Mouse (Mus musculus): Measurements from ENCODE around the gene Scnn1a. TPM values are rescaled to one million over a fixed set of nuclear protein-coding genes. Genes with fewer than 3 reads are reported as not detected.

The Scnn1a gene
- polyA plus RNA-seq, 1 experiment from 2014 or later, result 1.5 TPM

GRCm38 (mm10) chr6:125309406-125309805 lies 11.1 kb upstream of the Scnn1a start:
- H3K4me2 ChIP-seq, result peak overlapping the region; percentile 43; the same call in 1 of the 2 replicates
- no peak overlapping the region for H3K9ac ChIP-seq
- no peak for ATAC-seq (ENCODE audit: insufficient number of reproducible peaks, insufficient read depth, low FRiP score, low TSS enrichment, low read depth)
- H3K27ac ChIP-seq, result no peak overlapping the region; the same call in 1 of the 2 replicates
- no peak overlapping the region for H3K4me3 ChIP-seq
- H3K9me3 ChIP-seq, result no peaks in the 10 kb centered on the region
- H3K4me1 ChIP-seq, result peaks cover 41% of the 10 kb centered on the region
- H3K27me3 ChIP-seq, result no peaks in the 10 kb centered on the region
- peaks cover 22% of the 10 kb centered on the region for H3K36me3 ChIP-seq
- 52% methylated on average over 5 of the region's 5 CpGs for WGBS

- Histone ChIP-seq H3K36me3 (peaks cover 9% of the 10 kb centered on the region), H3K27me3 (no peaks in the 10 kb centered on the region), H3K9me3 (no peaks in the 10 kb centered on the region), H3K9ac (peak overlapping the region; percentile 81; the same call in 1 of the 2 replicates), H3K4me1 (peaks cover 41% of the 10 kb centered on the region), H3K27ac (no peak overlapping the region), H3K4me2 (peak overlapping the region; percentile 74), H3K4me3 (peak overlapping the region; percentile 52; the same call in 1 of the 2 replicates)
- no peak for ATAC-seq (ENCODE audit: insufficient number of reproducible peaks, insufficient read depth, low FRiP score, low TSS enrichment, low read depth)
- 75% methylated on average over 9 of the region's 9 CpGs for WGBS
Measured at GRCm38 (mm10) chr6:125312171-125312570, 8.3 kb upstream of the Scnn1a start.

GRCm38 (mm10) chr6:125312581-125313355 lies 7.7 kb upstream of the Scnn1a start:
- 0 out of 2 replicates have a peak overlapping the region, but pooled peaks have one; percentile 64 for H3K27ac ChIP-seq
- H3K4me1 ChIP-seq, result peaks cover 41% of the 10 kb centered on the region
- no peaks in the 10 kb centered on the region for H3K9me3 ChIP-seq
- 70% methylated on average over 22 of the region's 22 CpGs for WGBS
- ATAC-seq (ENCODE audit: insufficient number of reproducible peaks, insufficient read depth, low FRiP score, low TSS enrichment, low read depth), result no peak
- H3K27me3 ChIP-seq, result no peaks in the 10 kb centered on the region
- H3K4me2 ChIP-seq, result peak overlapping the region; percentile 74
- peaks cover 7% of the 10 kb centered on the region; the same call in 1 of the 2 replicates for H3K36me3 ChIP-seq
- H3K4me3 ChIP-seq, result peak overlapping the region; percentile 52
- peak overlapping the region; percentile 81 for H3K9ac ChIP-seq

GRCm38 (mm10) chr6:125313546-125314230 lies 6.8 kb upstream of the Scnn1a start, which contains the start of gene Ltbr:
Gene Ltbr, minus strand, starts transcription at chr6:125313885.
- Histone ChIP-seq H3K9ac (peak within 1 kb of the TSS; percentile 81), H3K4me3 (peak within 1 kb of the TSS; percentile 52), H3K4me2 (peak within 1 kb of the TSS; percentile 74), H3K9me3 (no peaks in the 10 kb centered on the region), H3K36me3 (peaks cover 7% of the 10 kb centered on the region; the same call in 1 of the 2 replicates), H3K27me3 (no peaks in the 10 kb centered on the region), H3K4me1 (peaks cover 40% of the 10 kb centered on the region), H3K27ac (peak within 1 kb of the TSS; percentile 64; the same call in 1 of the 2 replicates)
- peak; percentile 68; the same call in 1 of the 2 replicates for ATAC-seq (ENCODE audit: insufficient number of reproducible peaks, insufficient read depth, low FRiP score, low TSS enrichment, low read depth)
- 4% methylated on average over 38 of the region's 46 CpGs for whole genome bisulfite sequencing

- Histone ChIP-seq H3K4me1 (peaks cover 38% of the 10 kb centered on the region), H3K27ac (peak overlapping the region; percentile 16; the same call in 1 of the 2 replicates), H3K27me3 (peaks cover 1% of the 10 kb centered on the region; the same call in 1 of the 2 replicates), H3K4me3 (peak overlapping the region; percentile 52), H3K36me3 (peaks cover 7% of the 10 kb centered on the region; the same call in 1 of the 2 replicates), H3K9me3 (no peaks in the 10 kb centered on the region), H3K4me2 (peak overlapping the region; percentile 74), H3K9ac (peak overlapping the region; percentile 81)
- ATAC-seq (ENCODE audit: insufficient number of reproducible peaks, insufficient read depth, low FRiP score, low TSS enrichment, low read depth), result no peak
- WGBS, result 54% methylated on average over 7 of the region's 7 CpGs
Measured at GRCm38 (mm10) chr6:125314231-125314563, 6.3 kb upstream of the Scnn1a start.

- 0 out of 2 replicates have a peak overlapping the region, but pooled peaks have one; percentile 74 for H3K4me2 ChIP-seq
- peak overlapping the region; percentile 81; the same call in 1 of the 2 replicates for H3K9ac ChIP-seq
- no peak for ATAC-seq (ENCODE audit: insufficient number of reproducible peaks, insufficient read depth, low FRiP score, low TSS enrichment, low read depth)
- peaks cover 39% of the 10 kb centered on the region for H3K4me1 ChIP-seq
- H3K9me3 ChIP-seq, result no peaks in the 10 kb centered on the region
- H3K36me3 ChIP-seq, result peaks cover 7% of the 10 kb centered on the region; the same call in 1 of the 2 replicates
- no peak overlapping the region for H3K4me3 ChIP-seq
- WGBS, result 75% methylated on average over 6 of the region's 6 CpGs
- H3K27ac ChIP-seq, result no peak overlapping the region
- H3K27me3 ChIP-seq, result peaks cover 7% of the 10 kb centered on the region
Measured at GRCm38 (mm10) chr6:125314746-125315145, 5.7 kb upstream of the Scnn1a start.

GRCm38 (mm10) chr6:125317077-125317476 lies 3.4 kb upstream of the Scnn1a start:
- Histone ChIP-seq H3K9me3 (no peaks in the 10 kb centered on the region), H3K4me1 (peaks cover 40% of the 10 kb centered on the region), H3K27ac (no peak overlapping the region), H3K4me3 (no peak overlapping the region), H3K9ac (no peak overlapping the region), H3K27me3 (peaks cover 30% of the 10 kb centered on the region), H3K36me3 (peaks cover under 1% of the 10 kb centered on the region; the same call in 1 of the 2 replicates), H3K4me2 (no peak overlapping the region)
- 56% methylated on average over 7 of the region's 7 CpGs for WGBS
- ATAC-seq (ENCODE audit: insufficient number of reproducible peaks, insufficient read depth, low FRiP score, low TSS enrichment, low read depth), result no peak

- peaks cover 19% of the 10 kb centered on the region for H3K4me1 ChIP-seq
- no peaks in the 10 kb centered on the region for H3K36me3 ChIP-seq
- 62% methylated on average over 15 of the region's 15 CpGs for WGBS
- no peak overlapping the region for H3K27ac ChIP-seq
- no peak overlapping the region for H3K4me2 ChIP-seq
- H3K27me3 ChIP-seq, result peaks cover 45% of the 10 kb centered on the region
- H3K4me3 ChIP-seq, result no peak overlapping the region
- H3K9me3 ChIP-seq, result no peaks in the 10 kb centered on the region
- H3K9ac ChIP-seq, result no peak overlapping the region
- ATAC-seq (ENCODE audit: insufficient number of reproducible peaks, insufficient read depth, low FRiP score, low TSS enrichment, low read depth), result no peak
Measured at GRCm38 (mm10) chr6:125318981-125319918, 1.2 kb upstream of the Scnn1a start.

- H3K4me2 ChIP-seq, result no peak overlapping the region
- no peaks in the 10 kb centered on the region for H3K9me3 ChIP-seq
- no peak for ATAC-seq (ENCODE audit: insufficient number of reproducible peaks, insufficient read depth, low FRiP score, low TSS enrichment, low read depth)
- peaks cover 45% of the 10 kb centered on the region for H3K27me3 ChIP-seq
- no peaks in the 10 kb centered on the region for H3K36me3 ChIP-seq
- peaks cover 17% of the 10 kb centered on the region for H3K4me1 ChIP-seq
- H3K9ac ChIP-seq, result no peak overlapping the region
- no peak overlapping the region for H3K27ac ChIP-seq
- no peak overlapping the region for H3K4me3 ChIP-seq
Measured at GRCm38 (mm10) chr6:125319919-125320296, 551 bp upstream of the Scnn1a start.

GRCm38 (mm10) chr6:125321114-125321855 lies 826 bp downstream of the Scnn1a start:
- no peak for ATAC-seq (ENCODE audit: insufficient number of reproducible peaks, insufficient read depth, low FRiP score, low TSS enrichment, low read depth)
- no peak overlapping the region for H3K4me3 ChIP-seq
- H3K27ac ChIP-seq, result no peak overlapping the region
- H3K4me2 ChIP-seq, result peak overlapping the region; percentile 15; the same call in 1 of the 2 replicates
- no peaks in the 10 kb centered on the region for H3K9me3 ChIP-seq
- WGBS, result 6% methylated on average over 26 of the region's 26 CpGs
- H3K9ac ChIP-seq, result 0 out of 2 replicates have a peak overlapping the region, but pooled peaks have one; percentile 16
- H3K27me3 ChIP-seq, result peaks cover 45% of the 10 kb centered on the region
- H3K4me1 ChIP-seq, result peaks cover 17% of the 10 kb centered on the region
- no peaks in the 10 kb centered on the region for H3K36me3 ChIP-seq
